10 mouse cellular contexts compared by ENCODE assay signal in the genomic region with DNA sequence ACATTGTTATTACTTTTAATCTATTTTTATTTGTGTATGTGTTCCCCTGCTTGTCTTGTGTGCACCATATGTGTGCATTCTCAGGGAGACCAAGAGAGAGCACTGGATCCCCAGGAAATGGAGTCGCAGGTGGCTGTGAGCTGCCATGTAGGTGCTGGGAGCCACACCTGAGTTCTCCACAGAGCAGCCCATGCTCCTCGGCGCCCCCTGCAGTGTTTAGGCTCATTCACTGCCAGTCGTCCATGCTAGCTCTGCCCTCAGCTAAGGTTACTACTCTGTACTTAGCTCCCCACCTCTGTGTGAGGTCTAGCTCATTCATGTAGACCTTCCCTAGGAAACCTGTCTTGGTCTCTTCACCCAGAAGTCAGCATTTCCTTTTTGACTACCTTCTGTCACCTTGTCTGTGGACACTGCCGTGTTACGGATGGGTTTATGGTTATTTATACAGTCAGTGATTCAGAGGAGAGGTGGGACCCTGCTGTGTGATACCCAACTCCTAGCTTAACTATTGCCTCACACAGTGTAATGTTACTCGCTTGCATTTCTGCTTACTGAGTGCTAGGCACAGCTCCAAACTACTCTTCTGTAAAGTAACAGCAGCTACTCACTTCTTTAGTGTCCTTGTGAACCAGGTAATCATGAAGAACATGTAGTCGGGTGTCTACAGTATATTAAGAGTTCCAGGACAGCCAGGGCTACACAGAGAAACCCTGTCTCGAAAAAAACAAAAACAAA. TPM values are rescaled to one million over a fixed set of nuclear protein-coding genes. Genes with fewer than 3 reads are reported as not detected.
DNase-seq lines count a peak whose midpoint lies in the region; ATAC-seq and TF ChIP-seq lines count a peak whose summit lies in the region.
"Had no signal": no experiment of that assay in that cellular context is flagged by ENCODE, and none has a peak within 500 bp of the region (broad histone marks: within the 10 kb centered on the region; RNA-seq: fewer than 3 reads in every experiment).

No protein-coding gene starts in this region.

- TF ChIP-seq CTCF in C2C12 (IDR thresholded peaks at IDR 0.05; ENCODE audit: control insufficient read depth, insufficient read depth, insufficient read length): no peak

- H3K27me3 ChIP-seq in C2C12 (ENCODE audit: control insufficient read depth, insufficient read depth, insufficient read length): no peaks in the 10 kb centered on the region
- H3K27me3 ChIP-seq: hindbrain, embryonic 13.5 days had no signal

- H3K79me2 ChIP-seq in C2C12 (ENCODE audit: control insufficient read depth, insufficient read depth): peaks cover 91% of the 10 kb centered on the region

- ATAC-seq in monocyte, adult 5-6 weeks (replicated peaks; ENCODE audit: insufficient number of reproducible peaks, low FRiP score, low TSS enrichment, poor library complexity, severe bottlenecking): 0 out of 2 replicates have a peak, but pooled peaks have one; percentile 31

- no peak overlapping the region for H3ac ChIP-seq in C2C12 (ENCODE audit: control insufficient read depth, insufficient read length, low read depth)

- peak; percentile 27 to 28 for DNase-seq in kidney, postnatal 4 days
- no peak for DNase-seq in kidney, adult 8-10 months
- DNase-seq in NIH3T3 (ENCODE audit: low read depth): peak; percentile 52
- no peak for DNase-seq in heart, adult 9 months (ENCODE audit: low spot score in 2 of 2)
- no peak for DNase-seq in right cerebral cortex, postnatal 4 days
- no peak for DNase-seq in cerebellum, adult 11-12 months
- DNase-seq: kidney, postnatal 14 days had no signal

- H3K79me3 ChIP-seq in C2C12 (ENCODE audit: low read depth): peaks cover 36% of the 10 kb centered on the region

- H3K4me3 ChIP-seq in C2C12 (ENCODE audit: insufficient read depth, poor library complexity, severe bottlenecking): no peak overlapping the region
- H3K4me3 ChIP-seq: hindbrain, embryonic 13.5 days had no signal

- H3K36me3 ChIP-seq in C2C12 (ENCODE audit: control insufficient read depth, insufficient read depth): no peaks in the 10 kb centered on the region
- H3K36me3 ChIP-seq: hindbrain, embryonic 13.5 days had no signal

TF ChIP-seq in C2C12, 6 proteins besides CTCF, POLR2A, EP300 and RAD21:
- TF ChIP-seq MAX (IDR thresholded peaks at IDR 0.05) (no peak), CEBPB (IDR thresholded peaks at IDR 0.05; ENCODE audit: low read depth) (peak; percentile 72), FOSL1 (IDR thresholded peaks at IDR 0.05; ENCODE audit: insufficient read depth, low read length, poor library complexity, severe bottlenecking) (no peak)

RNA-seq across cellular contexts. Expression of a gene that starts 59.6 kb away (rescaled TPM):
- polyA plus RNA-seq in C2C12 (2012; fragmentation: generic; extraction: Trizol): 32.0 TPM
- 8.8 to 21.7 TPM (median 11.0 TPM) in 3 replicates for total RNA-seq in monocyte, adult 5-6 weeks (2017)

RNA-seq across cellular contexts. Expression of a gene that starts 59.8 kb away (rescaled TPM):
- polyA plus RNA-seq in C2C12 (2012; fragmentation: generic; extraction: Trizol): 82.4 TPM
- 67.4 to 83.6 TPM (median 77.9 TPM) in 3 replicates for total RNA-seq in monocyte, adult 5-6 weeks (2017)

Comparison
In these comparisons a context has a peak if more than half of its experiments do, and no peak if none do; other contexts are left out.
1. DNase-seq: peak in kidney, postnatal 4 days (2 of 2) and NIH3T3 (single experiment); none in kidney, adult 8-10 months (0 of 2), heart, adult 9 months (0 of 2), right cerebral cortex, postnatal 4 days (single experiment) and cerebellum, adult 11-12 months (single experiment).